Mouse (Mus musculus): Measurements from ENCODE around the gene Capn15.

The Capn15 gene

GRCm38 (mm10) chr17:25955736-25956135 is 29.9 kb downstream of the Capn15 start:
- DNase-seq (ENCODE audit: extremely low spot score): no peak

DNA sequence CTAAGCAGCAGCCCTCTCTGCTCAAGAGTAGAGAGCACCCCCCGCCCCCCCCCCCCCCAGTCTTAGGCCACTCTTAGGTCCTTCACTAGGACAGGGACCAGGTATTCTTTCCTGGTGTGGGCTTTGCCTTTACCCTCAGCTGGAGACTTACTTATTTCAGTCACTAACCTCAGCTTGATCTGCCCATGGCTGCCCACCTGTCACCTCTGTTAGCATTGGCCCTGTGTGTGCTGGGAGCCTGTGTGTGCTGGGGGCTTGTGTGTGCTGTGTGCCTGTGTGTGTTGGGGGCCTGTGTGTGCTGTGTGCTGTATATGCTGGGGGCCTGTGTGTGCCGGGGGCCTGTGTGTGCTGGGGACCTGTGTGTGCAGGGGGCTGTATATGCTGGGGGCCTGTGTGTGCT is 30.9 kb downstream of the Capn15 start:
- DNase-seq (ENCODE audit: extremely low spot score): no peak

GRCm38 (mm10) chr17:25953161-25953560 is 32.4 kb downstream of the Capn15 start:
- DNase-seq (ENCODE audit: extremely low spot score): no peak

- DNase-seq (ENCODE audit: extremely low spot score): no peak
These were observed 33.6 kb downstream of the Capn15 start, which contains the start of gene A930017K11Rik for GRCm38 (mm10) chr17:25951803-25952623. Gene A930017K11Rik (minus strand): TSS chr17:25952565.

- DNase-seq (ENCODE audit: extremely low spot score): peak; percentile 47
These were observed 34.3 kb downstream of the Capn15 start for GRCm38 (mm10) chr17:25951225-25951802.

DNA sequence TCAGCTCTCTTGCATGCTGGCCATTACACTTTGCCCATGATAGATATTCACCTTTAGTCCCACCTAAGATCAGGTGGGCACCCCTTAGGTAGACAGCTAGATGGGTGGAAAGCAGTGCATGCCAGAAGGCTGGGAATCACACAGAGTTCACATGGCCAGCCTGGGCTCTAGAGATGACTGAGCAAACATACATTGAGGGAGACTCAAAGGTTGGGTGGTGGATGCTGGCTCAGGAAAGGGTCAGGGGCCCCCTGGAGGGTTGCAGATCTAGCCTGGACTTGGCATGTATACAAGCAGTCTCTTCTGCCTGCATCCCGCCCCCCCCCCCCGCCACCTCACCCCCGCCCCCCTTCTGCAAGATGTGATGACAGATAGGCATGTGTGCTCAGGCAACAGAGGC is 34.9 kb downstream of the Capn15 start:
- DNase-seq (ENCODE audit: extremely low spot score): no peak

DNA sequence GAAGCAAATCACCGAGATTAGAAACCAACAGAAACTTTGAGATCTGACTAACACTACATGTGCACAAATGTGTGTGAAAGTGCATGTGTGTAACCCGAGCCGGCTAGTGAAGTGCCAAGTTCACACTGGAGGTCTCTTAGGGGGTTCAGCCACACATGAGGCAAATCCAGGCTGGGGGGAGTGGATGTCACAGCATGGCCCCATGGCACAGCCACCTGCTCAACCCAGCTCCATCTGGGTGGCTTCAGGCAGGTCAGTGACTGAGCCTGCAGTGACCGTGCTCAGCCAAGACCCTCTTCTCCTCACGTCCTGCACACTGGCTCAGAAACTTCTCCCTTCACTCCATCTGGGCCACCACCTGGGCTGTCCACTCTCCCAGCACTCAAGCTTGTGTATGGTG is 35.6 kb downstream of the Capn15 start:
- DNase-seq (ENCODE audit: extremely low spot score): no peak

GRCm38 (mm10) chr17:25948051-25948450 is 37.5 kb downstream of the Capn15 start:
- no peak for DNase-seq (ENCODE audit: extremely low spot score)

- DNase-seq (ENCODE audit: extremely low spot score): no peak
These were observed 38.0 kb downstream of the Capn15 start for GRCm38 (mm10) chr17:25947576-25947975.

DNA sequence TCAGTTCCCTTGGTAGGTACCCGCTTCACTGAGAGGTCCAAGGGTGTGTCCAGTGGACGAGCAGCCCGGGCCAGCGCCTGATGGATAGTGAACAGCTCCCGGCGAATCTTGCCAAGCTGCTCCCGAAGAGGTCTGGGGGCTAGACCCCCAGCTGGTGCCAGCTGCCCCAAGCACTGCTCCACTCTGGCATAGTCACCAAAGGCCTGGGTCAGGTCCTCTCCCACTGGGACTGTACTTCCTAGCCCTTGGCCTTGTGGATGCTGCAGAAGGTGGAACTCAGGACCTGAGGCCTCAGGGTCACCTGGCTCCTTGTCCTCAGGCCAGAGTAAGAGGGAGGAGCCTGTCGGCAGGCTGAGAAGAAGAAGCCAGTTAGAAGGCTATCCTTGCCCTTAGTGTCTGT is 38.7 kb downstream of the Capn15 start:
- no peak for DNase-seq (ENCODE audit: extremely low spot score)

GRCm38 (mm10) chr17:25946349-25946748 is 39.2 kb downstream of the Capn15 start:
- no peak for DNase-seq (ENCODE audit: extremely low spot score)

DNA sequence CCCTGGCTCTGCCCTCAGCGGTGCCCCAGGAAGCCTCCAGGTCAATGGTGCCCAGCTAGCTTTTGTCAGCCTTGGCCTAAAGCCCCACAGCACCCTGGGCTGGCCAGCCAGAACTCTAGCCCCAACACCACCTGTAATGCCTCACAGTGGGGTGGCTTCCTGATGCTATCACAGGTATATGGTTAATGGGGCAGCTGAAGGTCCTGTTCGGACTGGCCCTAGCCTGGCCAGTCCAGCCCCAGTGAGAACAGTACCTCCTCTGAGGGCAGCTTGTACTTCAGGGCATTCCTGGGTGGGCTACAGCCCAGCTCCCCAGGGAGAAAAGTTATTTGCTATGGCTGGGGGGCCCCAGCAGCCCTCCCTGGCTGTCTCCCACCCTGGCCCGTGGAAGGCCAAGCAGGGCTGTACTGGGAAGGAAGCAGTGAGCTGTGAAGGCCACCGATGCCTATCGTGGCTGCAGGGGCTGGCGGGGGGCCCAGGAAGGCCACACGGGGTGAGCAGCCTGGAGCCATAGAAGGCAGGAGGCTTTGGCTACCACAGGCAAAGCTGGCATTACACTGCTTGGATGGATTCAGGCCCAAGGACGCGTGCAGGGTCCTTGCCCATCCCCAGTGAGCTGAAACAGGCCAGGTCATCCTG is 40.0 kb downstream of the Capn15 start:
- DNase-seq (ENCODE audit: extremely low spot score): no peak

GRCm38 (mm10) chr17:25944366-25945163 is 41.0 kb downstream of the Capn15 start, which contains the start of the genes Pigq and Nhlrc4:
Gene Pigq (minus strand): TSS chr17:25944936.
Gene Nhlrc4 (minus strand): TSS chr17:25944961.
- DNase-seq (ENCODE audit: extremely low spot score): no peak

GRCm38 (mm10) chr17:25943769-25944168 is 41.8 kb downstream of the Capn15 start:
- no peak for DNase-seq (ENCODE audit: extremely low spot score)

DNA sequence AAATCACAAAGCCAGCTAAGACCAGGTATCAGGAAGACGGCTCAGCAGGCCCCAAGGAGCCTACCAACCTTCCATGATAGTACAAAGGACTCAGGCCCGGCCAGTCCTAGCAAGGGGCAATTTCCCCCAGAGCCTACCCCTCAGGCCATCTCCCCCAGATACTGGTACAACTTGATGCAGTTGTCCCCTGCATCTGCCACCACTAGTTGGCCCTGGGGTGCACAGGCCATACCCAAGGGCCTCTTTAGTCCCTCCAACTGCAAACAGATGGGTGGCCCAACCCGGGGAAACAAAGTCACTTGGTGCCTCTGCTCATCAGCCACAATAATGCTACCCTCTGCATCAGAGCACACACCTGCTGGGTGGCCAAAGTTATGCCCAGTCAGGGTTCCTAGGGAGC is 42.4 kb downstream of the Capn15 start:
- DNase-seq (ENCODE audit: extremely low spot score): no peak

DNA sequence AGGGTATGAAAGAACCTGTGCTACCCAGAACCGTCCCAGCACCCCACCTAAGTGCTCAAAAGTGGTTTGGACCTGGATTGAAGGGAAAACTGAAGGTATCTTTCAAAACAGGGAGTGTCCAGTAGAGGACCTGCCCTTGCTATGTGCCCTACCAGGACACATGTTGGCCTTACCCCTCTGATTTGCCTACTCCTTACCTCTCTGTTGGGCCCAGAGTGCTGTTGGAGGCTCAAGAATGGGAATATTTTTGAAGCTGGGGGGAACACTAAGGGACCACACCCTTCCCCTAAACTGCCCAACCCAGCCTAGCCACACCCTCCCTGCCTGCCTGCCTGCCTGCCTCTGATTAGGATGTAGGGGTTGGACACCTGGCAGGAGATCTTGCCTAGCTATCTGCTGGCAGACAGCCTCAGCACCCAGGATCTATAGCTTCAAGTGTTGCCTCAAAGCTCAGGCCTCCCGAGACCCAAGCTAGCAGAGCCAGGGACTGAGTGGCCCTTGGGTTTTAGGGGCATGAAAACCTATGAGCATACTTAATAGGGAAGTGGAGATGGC is 42.9 kb downstream of the Capn15 start:
- DNase-seq (ENCODE audit: extremely low spot score): no peak

- peak; percentile 83 for DNase-seq (ENCODE audit: extremely low spot score)
These were observed 43.9 kb downstream of the Capn15 start for GRCm38 (mm10) chr17:25941511-25942241.

GRCm38 (mm10) chr17:25934526-25934925 is 51.1 kb downstream of the Capn15 start:
- DNase-seq (ENCODE audit: extremely low spot score): no peak

GRCm38 (mm10) chr17:25925348-25925747 is 60.2 kb downstream of the Capn15 start:
- no peak for DNase-seq (ENCODE audit: extremely low spot score)

DNA sequence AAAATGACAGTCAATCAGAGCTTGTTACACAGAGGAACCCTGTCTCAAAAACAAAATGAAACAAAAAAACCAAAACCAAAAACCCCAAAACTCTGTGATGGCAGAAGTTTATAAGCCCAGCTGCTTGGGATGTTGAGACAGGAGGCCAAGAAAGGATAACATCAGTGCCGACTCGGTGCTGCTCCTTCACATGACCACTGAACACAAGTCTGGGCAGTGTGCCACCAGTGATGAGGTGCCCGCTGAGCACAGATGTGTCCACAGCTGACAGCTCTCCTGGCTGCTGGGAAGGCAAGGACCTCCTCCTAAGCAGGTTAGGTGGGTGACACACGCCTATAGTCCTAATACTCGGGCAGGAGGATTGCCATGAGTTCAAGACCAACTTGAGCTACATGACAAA is 63.5 kb downstream of the Capn15 start:
- no peak for DNase-seq (ENCODE audit: extremely low spot score)

Data from embryo, embryonic 9.5 days (tissue).